Mouse (Mus musculus): ENCODE results near the gene Qrsl1. TPM values are rescaled to one million over a fixed set of nuclear protein-coding genes. Genes with fewer than 3 reads are reported as not detected.
"Not testable (repeated sequence)": the region's sequence is repeated elsewhere in the genome, so short reads cannot be mapped to it uniquely, and the experiment has no call there.

The Qrsl1 gene
- polyA plus RNA-seq (2015; fragmentation: Nextera tagmentation; extraction: Ambion mirVana) = 18.2 and 18.4 TPM in 2 replicates

DNA sequence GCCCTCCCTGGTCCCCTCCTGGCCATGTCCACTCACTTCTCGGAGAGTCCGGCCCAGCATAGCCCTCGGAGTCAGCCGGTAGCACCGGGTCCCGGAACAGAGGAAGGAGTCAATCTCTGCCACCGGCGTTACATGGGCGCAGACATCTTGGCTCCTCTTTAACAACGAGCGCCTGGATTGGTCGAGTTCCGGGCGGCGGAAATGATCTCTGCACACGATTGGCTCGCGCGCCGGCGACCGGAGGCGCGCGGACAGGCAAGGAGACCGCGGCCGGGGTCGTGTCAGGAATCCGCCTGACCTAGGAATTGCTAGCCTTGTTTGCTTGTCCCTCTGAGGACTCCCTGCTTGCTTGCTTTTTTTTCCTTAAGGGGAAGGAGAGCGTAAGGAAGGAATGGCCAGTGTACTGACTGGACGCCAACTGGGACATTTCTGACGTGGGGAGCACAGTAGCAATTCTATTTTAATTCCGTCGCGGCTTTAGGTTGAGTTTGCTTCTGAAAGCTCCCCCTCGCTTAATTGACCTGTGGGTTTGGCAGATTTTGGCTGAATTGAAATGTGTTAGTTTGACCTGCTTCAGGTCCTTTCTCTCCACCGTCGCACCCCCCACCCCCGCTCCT, at the start of gene Qrsl1, which contains the start of gene Rtn4ip1:
Gene Qrsl1, minus strand, starts transcription at position 168 of the 617 bp plus-strand sequence.
Gene Rtn4ip1, plus strand, starts transcription at position 230 of the 617 bp plus-strand sequence.
- H3K36me3 ChIP-seq (ENCODE audit: control insufficient read depth, insufficient read depth, low read length) = no peaks in the 10 kb centered on the region; the same call in 1 of the 2 replicates
- peak within 1 kb of the TSS; percentile 58 for H3K4me2 ChIP-seq (ENCODE audit: low read depth, low read length)
- peak; percentile 97 for ATAC-seq (ENCODE audit: insufficient read depth, low FRiP score)
- no peaks in the 10 kb centered on the region for H3K27me3 ChIP-seq (ENCODE audit: control insufficient read depth, insufficient read depth, low read length)
- H3K27ac ChIP-seq (ENCODE audit: low read length) = peak within 1 kb of the TSS; percentile 46
- under 1% methylated on average over 40 of the region's 40 CpGs for WGBS
- no peaks in the 10 kb centered on the region for H3K9me3 ChIP-seq (replicated peaks; ENCODE audit: control insufficient read depth, low read length)
- peaks cover 4% of the 10 kb centered on the region for H3K4me1 ChIP-seq (ENCODE audit: control insufficient read depth, insufficient read depth, low read length)
- peak within 1 kb of the TSS; percentile 84 for H3K9ac ChIP-seq (ENCODE audit: low read length)
- H3K4me3 ChIP-seq (replicated peaks; ENCODE audit: low read length) = peak within 1 kb of the TSS; percentile 83

DNA sequence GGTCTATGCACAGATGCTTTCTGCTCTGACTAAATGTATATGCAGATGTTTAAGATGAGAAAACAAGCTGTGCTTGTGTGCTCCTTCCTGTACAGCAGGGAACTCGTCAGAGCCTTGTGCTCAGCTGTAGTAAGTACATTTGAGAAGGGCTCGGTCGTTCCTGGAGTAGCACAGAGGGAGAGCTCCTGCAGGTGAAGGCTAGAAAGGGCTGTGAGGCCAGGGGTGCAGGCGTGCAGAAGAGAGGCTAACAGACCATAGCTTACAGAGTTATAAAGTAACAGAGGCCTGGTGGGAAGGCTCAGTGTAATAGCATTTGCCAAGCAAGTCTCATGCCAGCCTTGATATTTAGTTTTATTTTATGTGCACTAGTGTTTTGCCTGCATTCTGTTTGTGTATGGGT, 43.9 kb upstream of the Qrsl1 start:
- no peak overlapping the region for H3K9ac ChIP-seq (ENCODE audit: low read length)
- no peaks in the 10 kb centered on the region for H3K4me1 ChIP-seq (ENCODE audit: control insufficient read depth, insufficient read depth, low read length)
- no peak for ATAC-seq (ENCODE audit: insufficient read depth, low FRiP score)
- 72% methylated on average over 4 of the region's 4 CpGs for WGBS
- H3K36me3 ChIP-seq (ENCODE audit: control insufficient read depth, insufficient read depth, low read length) = 0 out of 2 replicates have a peak, but pooled peaks cover 3% of the 10 kb centered on the region
- H3K27me3 ChIP-seq (ENCODE audit: control insufficient read depth, insufficient read depth, low read length) = no peaks in the 10 kb centered on the region
- H3K4me2 ChIP-seq (ENCODE audit: low read depth, low read length) = no peak overlapping the region
- no peaks in the 10 kb centered on the region for H3K9me3 ChIP-seq (replicated peaks; ENCODE audit: control insufficient read depth, low read length)
- no peak overlapping the region for H3K27ac ChIP-seq (ENCODE audit: low read length)
- no peak overlapping the region for H3K4me3 ChIP-seq (replicated peaks; ENCODE audit: low read length)

DNA sequence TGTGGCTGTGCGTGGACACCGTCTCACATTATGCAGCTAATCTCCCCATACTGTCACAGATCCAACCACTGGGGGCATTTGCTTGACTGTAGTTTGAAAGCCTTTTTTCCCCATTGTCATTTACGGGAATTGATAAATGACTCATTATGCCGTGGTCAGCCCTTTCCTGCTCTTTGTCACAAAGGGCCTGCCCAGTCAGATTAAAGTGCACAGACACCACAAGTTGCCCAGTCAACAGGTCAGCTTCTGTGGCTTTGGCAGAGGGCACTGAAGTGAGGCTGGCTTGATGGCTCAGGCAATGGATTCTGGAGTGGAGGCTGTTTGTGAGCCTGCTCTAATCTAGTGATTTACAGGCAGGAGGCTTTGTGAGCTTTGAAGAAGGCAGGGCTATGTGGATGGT, 42.2 kb upstream of the Qrsl1 start:
- no peak overlapping the region for H3K27ac ChIP-seq (ENCODE audit: low read length)
- H3K4me3 ChIP-seq (replicated peaks; ENCODE audit: low read length) = no peak overlapping the region
- ATAC-seq (ENCODE audit: insufficient read depth, low FRiP score) = no peak
- H3K4me2 ChIP-seq (ENCODE audit: low read depth, low read length) = no peak overlapping the region
- H3K36me3 ChIP-seq (ENCODE audit: control insufficient read depth, insufficient read depth, low read length) = no peaks in the 10 kb centered on the region
- no peak overlapping the region for H3K9ac ChIP-seq (ENCODE audit: low read length)
- WGBS = 51% methylated on average over 4 of the region's 4 CpGs
- H3K27me3 ChIP-seq (ENCODE audit: control insufficient read depth, insufficient read depth, low read length) = no peaks in the 10 kb centered on the region
- no peaks in the 10 kb centered on the region for H3K9me3 ChIP-seq (replicated peaks; ENCODE audit: control insufficient read depth, low read length)
- no peaks in the 10 kb centered on the region for H3K4me1 ChIP-seq (ENCODE audit: control insufficient read depth, insufficient read depth, low read length)

DNA sequence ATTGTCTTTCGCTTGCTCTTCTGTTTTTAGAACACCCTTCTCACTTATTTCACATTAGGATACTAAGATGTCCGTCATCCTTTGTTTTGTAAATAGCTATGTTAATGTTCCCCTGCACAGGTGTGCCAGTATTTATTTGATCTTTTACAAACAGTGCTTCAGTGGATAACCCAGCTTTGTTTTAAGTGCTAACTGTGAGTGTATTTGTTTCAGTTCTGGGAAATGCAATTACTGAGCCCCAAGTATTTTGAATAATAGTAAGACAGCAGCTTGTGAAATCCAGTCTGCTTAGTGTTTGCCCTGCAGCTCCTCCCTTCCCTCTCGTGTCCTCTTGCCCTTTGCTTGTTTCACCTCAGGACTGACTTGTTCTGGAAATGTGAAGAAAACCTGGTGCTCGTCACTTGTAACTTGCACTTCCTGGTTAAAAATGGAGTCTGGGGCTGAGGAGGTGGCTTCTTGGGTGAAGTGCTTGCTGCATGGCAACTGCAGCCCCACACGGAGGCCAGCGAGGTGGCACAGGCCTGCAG, 37.7 kb upstream of the Qrsl1 start:
- Histone ChIP-seq H3K4me2 (ENCODE audit: low read depth, low read length) (no peak overlapping the region), H3K36me3 (ENCODE audit: control insufficient read depth, insufficient read depth, low read length) (no peaks in the 10 kb centered on the region), H3K9ac (ENCODE audit: low read length) (no peak overlapping the region), H3K27ac (ENCODE audit: low read length) (no peak overlapping the region), H3K4me3 (replicated peaks; ENCODE audit: low read length) (no peak overlapping the region), H3K4me1 (ENCODE audit: control insufficient read depth, insufficient read depth, low read length) (no peaks in the 10 kb centered on the region), H3K27me3 (ENCODE audit: control insufficient read depth, insufficient read depth, low read length) (no peaks in the 10 kb centered on the region), H3K9me3 (replicated peaks; ENCODE audit: control insufficient read depth, low read length) (no peaks in the 10 kb centered on the region)
- no peak for ATAC-seq (ENCODE audit: insufficient read depth, low FRiP score)
- WGBS = 66% methylated on average over 6 of the region's 6 CpGs

DNA sequence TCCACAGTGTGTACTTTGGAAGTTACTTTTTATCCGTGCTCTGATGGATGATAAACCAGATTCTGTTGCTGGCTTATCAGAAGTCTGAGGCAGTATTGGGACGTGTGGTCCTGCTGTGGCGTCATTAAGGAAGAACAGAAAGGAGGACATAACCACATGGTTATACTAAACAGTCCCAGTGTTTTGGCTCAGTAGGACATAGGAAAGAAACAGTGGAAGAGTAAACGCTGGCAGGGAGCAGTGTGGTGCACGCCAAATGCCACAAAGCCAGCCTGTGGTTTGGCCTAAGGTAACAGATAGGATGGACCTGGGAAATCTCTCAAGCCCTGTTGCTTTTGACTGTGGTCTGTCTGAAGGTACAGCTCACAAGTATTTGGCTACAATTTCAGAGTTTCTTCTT, 27.1 kb upstream of the Qrsl1 start:
- Histone ChIP-seq H3K36me3 (ENCODE audit: control insufficient read depth, insufficient read depth, low read length) (no peaks in the 10 kb centered on the region), H3K9ac (ENCODE audit: low read length) (no peak overlapping the region), H3K4me3 (replicated peaks; ENCODE audit: low read length) (no peak overlapping the region), H3K4me2 (ENCODE audit: low read depth, low read length) (no peak overlapping the region), H3K27me3 (ENCODE audit: control insufficient read depth, insufficient read depth, low read length) (no peaks in the 10 kb centered on the region), H3K9me3 (replicated peaks; ENCODE audit: control insufficient read depth, low read length) (no peaks in the 10 kb centered on the region), H3K27ac (ENCODE audit: low read length) (no peak overlapping the region), H3K4me1 (ENCODE audit: control insufficient read depth, insufficient read depth, low read length) (no peaks in the 10 kb centered on the region)
- ATAC-seq (ENCODE audit: insufficient read depth, low FRiP score) = no peak
- 62% methylated on average over 5 of the region's 5 CpGs for WGBS

DNA sequence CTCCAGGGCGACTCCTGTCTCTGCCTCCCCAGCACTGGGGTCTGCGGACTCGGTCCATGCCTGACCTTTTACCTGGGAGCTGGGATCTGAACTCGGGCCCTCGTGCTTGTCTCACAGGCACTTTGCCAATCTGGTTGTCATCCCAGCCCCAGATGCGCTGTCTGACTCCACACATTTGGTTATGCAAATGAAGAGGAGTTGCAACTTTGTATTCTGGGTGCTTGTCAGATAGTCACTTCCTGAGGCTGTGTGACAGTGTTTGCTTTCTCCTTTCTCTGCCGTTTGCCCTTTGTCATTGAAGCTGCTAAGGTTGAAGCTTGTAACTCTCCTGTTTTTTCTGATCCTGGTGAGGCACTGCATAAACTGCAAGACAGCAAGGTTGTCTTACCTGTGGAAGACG, 26.2 kb upstream of the Qrsl1 start:
- Histone ChIP-seq H3K4me2 (ENCODE audit: low read depth, low read length) (no peak overlapping the region), H3K27ac (ENCODE audit: low read length) (no peak overlapping the region), H3K9me3 (replicated peaks; ENCODE audit: control insufficient read depth, low read length) (no peaks in the 10 kb centered on the region), H3K4me3 (replicated peaks; ENCODE audit: low read length) (no peak overlapping the region), H3K27me3 (ENCODE audit: control insufficient read depth, insufficient read depth, low read length) (no peaks in the 10 kb centered on the region), H3K4me1 (ENCODE audit: control insufficient read depth, insufficient read depth, low read length) (no peaks in the 10 kb centered on the region), H3K36me3 (ENCODE audit: control insufficient read depth, insufficient read depth, low read length) (no peaks in the 10 kb centered on the region), H3K9ac (ENCODE audit: low read length) (no peak overlapping the region)
- 78% methylated on average over 8 of the region's 8 CpGs for WGBS
- ATAC-seq (ENCODE audit: insufficient read depth, low FRiP score) = no peak

DNA sequence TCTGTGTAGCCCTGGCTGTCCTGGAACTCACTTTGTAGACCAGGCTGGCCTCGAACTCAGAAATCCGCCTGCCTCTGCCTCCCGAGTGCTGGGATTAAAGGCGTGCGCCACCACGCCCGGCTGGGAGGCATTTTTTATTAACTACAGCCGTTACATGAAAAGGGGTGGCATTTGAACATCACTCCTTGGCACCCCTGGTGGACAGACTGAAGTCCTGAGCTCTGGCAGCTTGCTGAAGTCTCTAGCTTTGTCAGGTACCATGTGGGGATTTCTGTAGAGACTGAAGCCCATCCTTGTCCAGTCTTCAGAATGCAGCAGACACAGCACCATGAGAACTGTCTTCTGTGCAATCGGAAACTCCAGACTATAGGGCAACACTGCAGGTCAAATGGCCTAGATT, 24.2 kb upstream of the Qrsl1 start:
- 86% methylated on average over 8 of the region's 9 CpGs for WGBS
- not testable (repeated sequence) for H3K27ac ChIP-seq (ENCODE audit: low read length); ATAC-seq (ENCODE audit: insufficient read depth, low FRiP score)

DNA sequence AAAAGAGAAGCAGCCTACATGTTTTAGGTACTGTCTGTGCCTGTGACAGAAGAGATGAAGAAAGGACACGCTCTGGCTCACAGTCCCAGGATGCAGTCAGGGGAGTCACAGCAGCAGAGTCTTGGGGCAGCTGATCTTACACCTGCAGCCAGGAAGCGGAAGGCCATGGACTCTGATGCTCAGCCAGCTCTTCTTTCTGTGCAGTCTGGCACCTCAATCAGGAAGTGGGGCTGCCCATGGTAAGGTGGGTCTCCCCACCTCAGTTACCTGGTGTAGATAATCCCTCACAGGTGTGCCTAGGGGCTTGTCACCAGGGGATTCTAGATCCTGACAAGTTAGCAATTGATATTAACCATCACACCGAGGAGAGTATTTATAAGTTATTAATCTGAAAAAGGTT, 21.6 kb upstream of the Qrsl1 start:
- ATAC-seq (ENCODE audit: insufficient read depth, low FRiP score) = no peak
- Histone ChIP-seq H3K27ac (ENCODE audit: low read length) (no peak overlapping the region), H3K4me3 (replicated peaks; ENCODE audit: low read length) (no peak overlapping the region), H3K27me3 (ENCODE audit: control insufficient read depth, insufficient read depth, low read length) (no peaks in the 10 kb centered on the region), H3K9ac (ENCODE audit: low read length) (no peak overlapping the region), H3K9me3 (replicated peaks; ENCODE audit: control insufficient read depth, low read length) (no peaks in the 10 kb centered on the region), H3K4me1 (ENCODE audit: control insufficient read depth, insufficient read depth, low read length) (no peaks in the 10 kb centered on the region), H3K4me2 (ENCODE audit: low read depth, low read length) (no peak overlapping the region), H3K36me3 (ENCODE audit: control insufficient read depth, insufficient read depth, low read length) (no peaks in the 10 kb centered on the region)
- 85% methylated on average over 3 of the region's 3 CpGs for WGBS

More for the DNA sequence above, 24.2 kb upstream of the Qrsl1 start:
- not testable (repeated sequence) for H3K4me2 ChIP-seq (ENCODE audit: low read depth, low read length); H3K4me1 ChIP-seq (ENCODE audit: control insufficient read depth, insufficient read depth, low read length); H3K27me3 ChIP-seq (ENCODE audit: control insufficient read depth, insufficient read depth, low read length); H3K4me3 ChIP-seq (replicated peaks; ENCODE audit: low read length); H3K9me3 ChIP-seq (replicated peaks; ENCODE audit: control insufficient read depth, low read length); H3K36me3 ChIP-seq (ENCODE audit: control insufficient read depth, insufficient read depth, low read length); H3K9ac ChIP-seq (ENCODE audit: low read length)

DNA sequence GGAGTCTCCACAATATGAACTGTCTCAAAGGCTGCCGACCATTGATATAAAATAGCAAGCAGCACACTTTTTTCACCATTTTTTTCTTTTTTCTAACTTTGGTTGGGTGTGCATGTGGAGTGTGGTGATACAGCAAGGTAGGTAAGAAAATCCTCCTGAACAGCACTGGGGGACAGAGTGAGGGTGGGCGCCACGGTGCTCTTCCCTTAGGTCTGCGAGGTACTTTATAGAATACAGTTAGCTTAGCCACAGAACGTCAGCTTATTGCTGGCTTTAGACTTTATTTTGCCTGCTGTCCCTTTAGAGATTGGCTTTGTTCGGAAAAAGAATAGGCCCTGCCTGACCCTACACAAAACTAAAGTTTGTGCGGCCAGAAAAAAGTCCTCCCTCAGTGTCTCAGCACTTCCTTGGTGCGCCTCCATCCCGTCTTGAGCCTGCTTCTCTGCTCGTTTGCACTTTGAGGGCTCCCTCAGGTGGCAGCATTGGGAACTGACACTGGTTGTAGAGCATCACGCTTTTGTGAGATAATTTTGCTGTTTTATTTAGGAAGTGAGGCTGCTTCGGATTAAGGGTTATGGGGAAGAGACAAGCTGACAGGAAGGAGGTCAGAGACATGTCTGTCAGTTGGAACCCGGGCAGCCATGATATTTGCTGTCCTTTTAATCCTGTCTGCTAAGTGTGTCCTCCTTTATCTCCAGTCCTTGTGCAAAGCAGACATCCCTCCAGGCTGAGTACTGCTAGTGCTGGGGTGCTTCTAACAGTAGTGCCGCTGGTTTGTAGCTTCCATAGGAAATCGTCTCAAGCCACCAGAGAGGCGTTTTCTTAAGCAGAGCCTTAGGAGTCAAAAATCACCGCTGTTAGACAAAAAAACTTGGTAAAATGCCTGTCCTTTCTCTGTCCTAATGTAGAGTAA, 17.4 kb upstream of the Qrsl1 start:
- ATAC-seq (ENCODE audit: insufficient read depth, low FRiP score) = no peak
- Histone ChIP-seq H3K36me3 (ENCODE audit: control insufficient read depth, insufficient read depth, low read length) (no peaks in the 10 kb centered on the region), H3K4me1 (ENCODE audit: control insufficient read depth, insufficient read depth, low read length) (no peaks in the 10 kb centered on the region), H3K9me3 (replicated peaks; ENCODE audit: control insufficient read depth, low read length) (no peaks in the 10 kb centered on the region), H3K4me3 (replicated peaks; ENCODE audit: low read length) (no peak overlapping the region), H3K4me2 (ENCODE audit: low read depth, low read length) (no peak overlapping the region), H3K27ac (ENCODE audit: low read length) (no peak overlapping the region), H3K9ac (ENCODE audit: low read length) (no peak overlapping the region), H3K27me3 (ENCODE audit: control insufficient read depth, insufficient read depth, low read length) (no peaks in the 10 kb centered on the region)
- 42% methylated on average over 17 of the region's 17 CpGs for WGBS
